Mouse (Mus musculus): Measurements from ENCODE around the gene Plxna2.

Gene Plxna2

GRCm38 (mm10) chr1:194617918-194618317 lies at the start of gene Plxna2:
Plxna2 (plus strand) TSS chr1:194618218.
- no peak for DNase-seq (ENCODE audit: low spot score)

DNA sequence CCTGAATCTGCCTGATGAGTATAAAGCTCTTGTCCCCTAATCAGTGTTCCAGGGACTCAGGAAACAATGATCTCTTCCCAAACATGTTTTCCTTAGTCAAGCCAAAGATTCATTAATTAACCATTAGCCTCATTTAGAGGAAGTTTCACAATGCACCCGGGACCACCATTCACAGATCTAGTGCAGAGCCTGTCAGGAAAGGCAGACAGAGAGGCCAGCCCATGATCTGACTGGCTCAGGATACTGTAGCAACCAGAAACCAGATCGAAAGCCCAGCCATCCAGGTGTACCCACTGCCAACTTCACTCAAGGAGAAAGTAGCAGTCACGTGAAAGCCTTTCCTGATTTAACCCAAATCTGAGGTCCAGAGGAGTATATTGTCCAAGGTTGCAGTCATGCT lies 44.1 kb upstream of the Plxna2 start:
- no peak for DNase-seq (ENCODE audit: low spot score)

- DNase-seq (ENCODE audit: low spot score), result no peak
These were observed 39.7 kb upstream of the Plxna2 start for GRCm38 (mm10) chr1:194578270-194578669.

GRCm38 (mm10) chr1:194580539-194580938 lies 37.5 kb upstream of the Plxna2 start:
- DNase-seq (ENCODE audit: low spot score), result no peak

DNA sequence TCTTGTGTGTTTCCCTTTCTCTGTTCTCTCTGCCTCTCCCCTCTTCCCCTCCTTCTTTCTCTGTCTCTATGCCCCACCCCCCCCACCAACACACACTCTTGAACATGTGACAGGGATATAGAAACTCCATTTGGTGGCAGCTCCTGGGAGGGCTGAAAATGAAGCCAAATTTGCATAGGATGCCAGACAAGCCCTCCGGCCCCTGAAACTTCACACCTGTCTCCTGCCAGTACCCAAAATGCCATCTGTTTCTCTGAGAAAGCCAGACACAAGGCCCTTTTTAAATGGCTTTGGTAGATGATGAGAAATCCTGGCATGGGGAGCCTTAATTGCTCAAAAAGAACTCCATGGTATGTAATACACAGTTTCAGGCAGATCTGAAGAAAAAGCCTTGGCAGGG lies 31.3 kb upstream of the Plxna2 start:
- no peak for DNase-seq (ENCODE audit: low spot score)

DNA sequence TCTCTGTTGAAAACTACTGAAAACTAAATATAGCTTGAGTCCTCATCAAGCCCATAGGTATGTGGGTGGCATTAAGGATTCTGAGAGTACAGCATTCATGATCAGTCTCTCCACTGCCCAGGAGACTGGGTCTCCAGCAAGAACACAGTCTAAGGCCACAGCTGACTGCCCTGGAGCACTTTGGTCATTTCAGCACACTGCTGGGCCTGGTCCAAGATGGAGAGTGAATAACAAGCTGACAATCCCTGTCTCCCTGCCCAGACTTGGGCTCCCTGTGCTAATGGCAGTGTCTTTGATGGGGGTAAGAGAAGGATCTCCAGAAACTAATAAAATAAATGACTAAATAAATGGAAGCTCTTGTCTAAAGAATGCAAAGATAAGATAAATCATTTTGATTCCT lies 30.5 kb upstream of the Plxna2 start:
- DNase-seq (ENCODE audit: low spot score), result peak; percentile 18

DNA sequence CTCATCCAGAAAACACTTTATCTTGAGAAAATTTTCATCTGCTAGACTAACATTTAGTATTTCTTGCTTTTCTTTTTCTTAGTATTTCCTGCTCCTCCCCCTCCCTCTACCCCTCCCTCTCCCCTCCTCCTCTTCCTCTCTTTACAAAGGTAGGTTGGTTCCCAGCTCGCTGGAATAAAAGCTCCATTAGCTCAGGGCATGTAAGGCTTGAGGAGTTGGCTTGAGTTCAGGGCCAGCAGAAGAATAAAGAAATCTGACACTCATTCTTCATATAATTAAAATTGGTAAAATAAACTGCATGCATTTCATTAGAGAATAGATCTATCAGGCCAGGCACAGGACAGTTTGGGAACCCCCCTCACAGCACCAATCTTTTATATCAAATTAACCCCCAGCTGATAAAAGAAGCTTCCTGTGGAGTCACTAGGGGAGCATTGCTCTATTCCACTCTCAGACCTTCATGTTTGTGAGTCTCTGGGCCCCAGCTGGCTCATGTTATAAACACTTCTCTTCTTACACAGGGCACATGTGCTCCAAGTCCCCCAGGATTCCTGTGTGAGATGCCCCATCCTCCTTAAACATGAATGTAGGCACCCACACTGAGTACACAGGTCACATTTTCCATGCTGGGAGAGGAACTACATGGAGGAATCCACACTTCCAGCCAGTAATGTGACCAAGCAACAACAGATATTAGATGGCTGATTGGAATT lies 29.9 kb upstream of the Plxna2 start:
- no peak for DNase-seq (ENCODE audit: low spot score)

- DNase-seq (ENCODE audit: low spot score), result peak; percentile 58
These were observed 29.1 kb upstream of the Plxna2 start for GRCm38 (mm10) chr1:194588711-194589451.

DNA sequence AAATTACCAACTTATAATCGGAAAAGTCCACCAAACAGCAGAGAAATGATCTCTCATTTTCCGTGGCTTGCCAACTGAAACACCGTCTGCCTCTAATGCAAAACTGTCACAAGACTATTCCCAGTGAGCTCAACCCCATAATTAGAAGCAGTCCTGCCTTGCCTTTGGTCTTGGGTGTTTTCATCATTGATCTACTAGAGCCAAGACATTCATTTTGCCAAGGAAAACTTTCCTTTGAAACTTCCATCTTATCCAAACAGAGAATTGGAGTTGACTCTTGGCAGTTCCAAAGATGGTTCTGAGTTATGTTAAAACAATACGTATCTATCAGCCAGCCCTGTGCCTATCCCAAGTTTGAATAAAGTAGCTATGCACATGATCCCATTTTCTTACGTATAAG lies 24.9 kb upstream of the Plxna2 start:
- no peak for DNase-seq (ENCODE audit: low spot score)

- DNase-seq (ENCODE audit: low spot score), result no peak
These were observed 10.4 kb upstream of the Plxna2 start for GRCm38 (mm10) chr1:194607406-194608261.

- DNase-seq (ENCODE audit: low spot score), result no peak
These were observed 7.5 kb upstream of the Plxna2 start for GRCm38 (mm10) chr1:194610516-194610915.

- DNase-seq (ENCODE audit: low spot score), result no peak
These were observed 5.4 kb upstream of the Plxna2 start for GRCm38 (mm10) chr1:194612628-194613027.

DNA sequence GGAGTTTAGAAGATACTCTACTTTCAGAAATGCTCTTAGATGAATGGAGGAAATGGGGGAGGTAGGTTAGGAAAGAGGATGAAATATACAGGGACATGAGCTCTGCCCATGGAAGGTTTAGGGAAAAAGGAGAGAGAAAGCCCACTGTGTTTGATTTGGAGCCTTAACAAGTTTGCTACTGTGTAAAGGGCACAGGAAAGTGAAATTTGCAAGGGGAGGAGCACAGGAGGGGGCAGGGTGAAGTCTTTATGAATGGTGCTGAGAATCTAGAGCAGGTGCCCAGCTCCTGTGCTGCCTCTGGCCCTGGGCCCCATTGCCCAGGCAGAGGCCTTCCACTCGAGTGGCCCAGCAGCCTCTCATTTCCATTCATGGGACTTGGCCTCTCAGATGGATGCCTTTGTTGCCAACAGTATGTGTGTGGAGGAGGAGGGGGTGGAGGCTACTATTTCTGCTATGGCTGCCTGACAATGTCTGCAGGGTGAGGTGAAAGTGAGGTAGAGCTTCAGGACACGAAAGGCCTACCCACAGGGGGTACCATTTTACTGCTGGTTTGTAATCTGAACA lies 4.7 kb upstream of the Plxna2 start:
- no peak for DNase-seq (ENCODE audit: low spot score)

GRCm38 (mm10) chr1:194613923-194614830 lies 3.8 kb upstream of the Plxna2 start:
- DNase-seq (ENCODE audit: low spot score), result no peak

DNA sequence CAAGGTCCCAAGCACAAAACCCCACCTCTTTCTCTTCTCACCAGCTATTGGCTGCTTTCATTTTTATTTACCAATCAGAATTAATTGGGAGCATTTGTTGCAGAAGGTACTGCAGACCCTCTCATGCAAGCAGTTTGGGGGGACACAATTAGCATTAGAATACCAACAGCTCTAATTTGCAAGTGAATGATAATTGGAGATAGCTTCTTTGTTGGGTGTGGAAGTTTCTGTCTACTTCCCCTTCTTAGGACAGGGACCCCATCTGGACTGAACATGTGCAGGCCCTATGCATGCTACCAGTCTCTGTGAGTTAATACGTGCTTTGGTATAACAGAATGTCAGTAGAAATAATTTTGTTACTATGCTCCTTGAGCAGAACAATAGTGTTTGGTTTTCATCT lies 1.9 kb upstream of the Plxna2 start:
- DNase-seq (ENCODE audit: low spot score), result no peak

DNA sequence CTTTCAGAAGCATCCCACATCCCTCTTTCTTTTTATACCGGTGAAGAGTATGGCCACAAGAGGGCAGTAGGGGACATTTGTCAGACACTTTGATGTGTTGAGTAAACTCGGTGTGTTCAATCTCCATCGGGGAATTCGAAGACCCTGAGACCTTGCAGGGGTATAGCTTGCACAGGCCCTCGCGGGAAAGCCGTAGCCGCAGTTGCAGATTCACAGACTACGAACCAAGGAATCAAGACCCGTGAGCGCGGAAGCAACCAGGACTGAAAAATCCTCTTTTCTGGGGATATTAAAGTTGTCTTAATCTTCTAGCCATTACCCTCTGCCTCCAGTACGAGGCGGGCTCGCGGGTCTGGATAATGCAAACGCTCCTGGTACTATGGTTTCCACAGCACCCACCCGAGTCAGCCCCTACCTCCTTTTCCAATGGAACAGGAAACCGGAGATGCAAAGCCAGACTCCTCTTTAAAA lies 858 bp downstream of the Plxna2 start:
- DNase-seq (ENCODE audit: low spot score), result peak; percentile 54

DNA sequence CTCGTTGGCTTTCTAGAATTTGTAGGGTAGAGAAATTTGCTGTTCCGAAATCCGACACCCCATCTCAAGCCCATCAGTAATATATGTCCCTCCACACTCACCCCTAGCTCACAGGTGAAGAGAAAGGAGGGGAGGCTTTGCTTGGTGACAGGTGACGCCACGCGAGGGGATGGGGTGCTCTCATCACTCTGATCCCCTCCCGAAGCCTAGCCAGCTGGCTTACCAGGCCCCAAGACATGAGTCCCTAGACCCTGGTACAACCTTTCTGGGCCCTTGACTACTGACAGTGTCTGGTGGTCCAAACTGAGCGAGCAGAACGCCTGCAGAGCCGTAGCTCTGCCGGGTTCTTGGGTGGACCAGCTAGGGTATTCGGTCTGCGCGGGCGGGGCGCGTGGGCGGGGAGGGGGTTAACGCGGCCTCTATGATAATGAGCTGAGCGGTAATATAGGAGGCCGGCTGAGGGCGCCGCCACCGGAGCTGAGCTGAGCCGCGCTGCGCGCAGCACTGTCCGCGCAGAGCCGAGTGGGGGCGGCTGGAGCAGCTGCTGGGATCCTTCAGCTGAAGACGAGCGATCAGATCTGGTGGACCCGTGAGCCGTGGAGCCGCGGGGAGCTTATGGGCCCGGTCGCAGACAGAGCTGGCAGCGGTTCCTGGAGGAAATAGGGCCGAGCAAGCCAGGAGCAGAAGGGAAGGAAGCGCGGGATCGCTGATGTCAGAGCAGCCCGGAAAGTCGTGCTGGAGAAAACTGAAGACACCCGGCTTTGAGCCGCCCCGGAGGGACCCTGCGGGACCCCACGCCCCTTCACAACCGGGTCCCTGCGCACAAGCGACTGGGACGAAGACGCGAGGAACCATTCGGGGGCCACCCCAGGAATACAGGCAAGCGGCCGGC lies 1.6 kb downstream of the Plxna2 start:
- DNase-seq (ENCODE audit: low spot score), result peak; percentile 88

GRCm38 (mm10) chr1:194620245-194620991 lies 2.4 kb downstream of the Plxna2 start:
- peak; percentile 60 for DNase-seq (ENCODE audit: low spot score)

GRCm38 (mm10) chr1:194622174-194622573 lies 4.2 kb downstream of the Plxna2 start:
- DNase-seq (ENCODE audit: low spot score), result no peak
